Mouse (Mus musculus) intestine, embryonic 15.5 days (tissue): ENCODE results near the gene Shank2. TPM values are rescaled to one million over a fixed set of nuclear protein-coding genes. Genes with fewer than 3 reads are reported as not detected.

ENCODE experiments used
- ATAC-seq: fragments of 200-750 bp; cut with Nextera tagmentation; 2 replicates; pipeline ENCODE4 v1.8.0; 2017; ENCODE audit warnings: moderate TSS enrichment, moderate library complexity
- H3K27ac ChIP-seq: fragments of 300-500 bp; sonication (generic); 2 replicates; pipeline ENCODE4 v1.5.1; 2015; ENCODE audit warnings: mild to moderate bottlenecking, inconsistent platforms
- H3K27me3 ChIP-seq: fragments of 300-500 bp; sonication (generic); replicated peaks from 2 replicates; pipeline ENCODE4 v1.6.1; 2015; ENCODE audit warnings: inconsistent platforms
- H3K36me3 ChIP-seq: fragments of 300-500 bp; sonication (generic); 2 replicates; pipeline ENCODE4 v1.6.1; 2015; ENCODE audit warnings: inconsistent platforms
- H3K4me1 ChIP-seq: fragments of 300-500 bp; sonication (generic); replicated peaks from 2 replicates; pipeline ENCODE4 v1.6.1; 2015; ENCODE audit warnings: inconsistent platforms
- H3K4me2 ChIP-seq: fragments of 300-500 bp; sonication (generic); replicated peaks from 2 replicates; pipeline ENCODE4 v1.6.1; 2015; ENCODE audit warnings: mild to moderate bottlenecking, inconsistent platforms
- H3K4me3 ChIP-seq: fragments of 300-500 bp; sonication (generic); replicated peaks from 2 replicates; pipeline ENCODE4 v1.5.1; 2015; ENCODE audit warnings: inconsistent platforms
- H3K9ac ChIP-seq: fragments of 300-500 bp; sonication (generic); 2 replicates; pipeline ENCODE4 v1.6.1; 2015; ENCODE audit warnings: inconsistent platforms
- H3K9me3 ChIP-seq: fragments of 300-500 bp; sonication (generic); 2 replicates; pipeline ENCODE4 v1.6.1; 2016; ENCODE audit warnings: inconsistent platforms
- WGBS: fragments of 180-500 bp; shearing (Covaris S2); methylation state at CpG from one replicate; pipeline ENCODE4 v1.1.7; 2015; 5-methylcytosine and 5-hydroxymethylcytosine counted together
- polyA plus RNA-seq: library from polyadenylated mRNA; unstranded; fragments of >200 nt; fragmentation: Nextera tagmentation; extraction: Ambion mirVana; gene quantifications from 2 replicates; pipeline ENCODE4 v1.2.1, GENCODE M21; 2015

The Shank2 gene
- polyA plus RNA-seq, 1 experiment from 2014 or later, result 0.99 TPM

DNA sequence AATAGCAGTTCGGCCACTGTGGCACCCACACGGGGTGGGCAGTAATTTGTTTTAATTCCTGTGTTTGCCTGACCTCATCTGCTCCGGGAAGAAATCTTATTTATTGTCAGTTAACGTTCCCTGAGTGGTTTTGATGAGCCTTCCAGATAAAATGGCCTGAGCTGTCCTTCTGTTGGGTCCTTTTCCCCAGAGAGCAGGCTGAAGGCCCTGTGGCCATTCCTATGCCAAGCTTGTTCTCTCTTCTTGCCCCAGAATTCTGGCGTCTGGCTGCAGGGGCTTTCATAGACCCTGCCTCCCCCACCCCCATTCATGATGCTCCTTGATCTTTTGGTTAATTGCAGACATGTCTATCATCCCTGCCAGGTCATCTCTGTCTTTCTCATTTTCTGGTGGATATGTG lies 300.8 kb downstream of the Shank2 start:
- no peak overlapping the region for H3K4me3 ChIP-seq
- no peak overlapping the region for H3K27ac ChIP-seq
- H3K27me3 ChIP-seq, result no peaks in the 10 kb centered on the region
- no peak for ATAC-seq
- H3K4me1 ChIP-seq, result no peaks in the 10 kb centered on the region
- no peak overlapping the region for H3K9ac ChIP-seq
- 67% methylated on average over 5 of the region's 5 CpGs for WGBS
- H3K4me2 ChIP-seq, result no peak overlapping the region
- no peaks in the 10 kb centered on the region for H3K36me3 ChIP-seq
- no peaks in the 10 kb centered on the region for H3K9me3 ChIP-seq

DNA sequence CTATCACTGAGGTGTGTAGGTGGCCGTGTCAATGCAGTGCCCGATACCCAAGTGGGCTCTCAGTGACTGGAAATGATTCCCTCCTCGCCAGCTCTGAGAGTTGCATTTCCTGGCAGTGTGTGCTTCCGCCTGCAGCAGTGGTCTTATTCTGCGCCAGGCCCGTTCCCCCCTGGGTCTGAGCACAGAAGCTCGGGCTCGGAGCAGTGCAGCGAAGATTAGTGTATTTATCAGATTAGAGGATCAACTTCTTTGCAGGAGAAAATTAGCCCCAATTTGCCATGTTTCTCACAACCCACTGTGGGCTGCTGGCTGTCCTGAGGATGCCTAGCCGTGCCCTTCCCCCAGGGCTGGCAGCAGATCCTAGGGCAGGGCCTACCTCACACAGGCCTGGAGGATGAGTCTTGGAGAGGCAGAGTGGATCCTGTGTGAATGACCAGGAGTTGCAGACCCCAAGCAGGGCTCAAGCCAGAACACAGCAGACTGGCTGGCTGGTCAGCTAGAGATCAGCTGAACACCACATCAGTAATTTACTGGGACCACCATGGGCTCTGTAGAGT lies 306.2 kb downstream of the Shank2 start:
- 79% methylated on average over 10 of the region's 10 CpGs for WGBS

DNA sequence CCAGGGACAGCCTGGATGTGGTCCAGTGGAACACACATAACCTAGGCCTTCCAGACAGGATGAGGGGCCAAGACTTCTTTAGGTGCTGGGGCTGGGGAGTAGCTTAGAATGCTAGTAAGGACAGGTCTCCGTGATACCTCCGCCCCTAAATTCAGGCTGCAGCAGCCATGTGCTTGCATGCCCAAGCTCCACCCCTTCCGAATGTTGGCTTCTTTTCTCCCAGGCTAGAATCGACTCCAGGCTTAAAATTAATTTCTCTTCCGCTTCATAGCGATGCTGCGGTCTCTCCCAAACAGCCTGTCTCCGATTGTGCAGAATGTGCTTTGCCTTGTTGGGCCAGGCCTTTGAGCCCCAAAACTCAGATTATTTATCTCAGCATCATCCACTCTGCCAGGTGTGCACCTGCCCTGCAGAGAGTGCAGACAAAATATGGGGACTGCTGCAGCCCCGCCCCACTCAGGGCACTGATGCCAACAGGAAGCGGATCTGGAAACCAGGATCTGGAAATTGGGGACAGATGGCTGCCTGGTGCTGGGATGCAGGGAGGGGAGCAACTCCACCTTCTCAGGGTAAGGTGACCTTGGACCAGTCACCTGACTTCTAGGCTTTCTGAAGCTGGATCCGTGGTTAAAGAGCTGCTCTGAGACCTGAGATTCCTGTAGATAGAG lies 312.8 kb downstream of the Shank2 start:
- no peak overlapping the region for H3K27ac ChIP-seq
- H3K4me2 ChIP-seq, result no peak overlapping the region
- no peaks in the 10 kb centered on the region for H3K4me1 ChIP-seq
- H3K9me3 ChIP-seq, result no peaks in the 10 kb centered on the region
- H3K9ac ChIP-seq, result no peak overlapping the region
- no peaks in the 10 kb centered on the region for H3K27me3 ChIP-seq
- no peak overlapping the region for H3K4me3 ChIP-seq
- no peak for ATAC-seq
- no peaks in the 10 kb centered on the region for H3K36me3 ChIP-seq
- 82% methylated on average over 11 of the region's 11 CpGs for WGBS

More for the DNA sequence above, 306.2 kb downstream of the Shank2 start:
- Histone ChIP-seq H3K27me3 (no peaks in the 10 kb centered on the region), H3K4me3 (no peak overlapping the region), H3K4me2 (no peak overlapping the region), H3K27ac (no peak overlapping the region), H3K9ac (no peak overlapping the region), H3K4me1 (no peaks in the 10 kb centered on the region), H3K9me3 (no peaks in the 10 kb centered on the region), H3K36me3 (no peaks in the 10 kb centered on the region)
- ATAC-seq, result no peak

DNA sequence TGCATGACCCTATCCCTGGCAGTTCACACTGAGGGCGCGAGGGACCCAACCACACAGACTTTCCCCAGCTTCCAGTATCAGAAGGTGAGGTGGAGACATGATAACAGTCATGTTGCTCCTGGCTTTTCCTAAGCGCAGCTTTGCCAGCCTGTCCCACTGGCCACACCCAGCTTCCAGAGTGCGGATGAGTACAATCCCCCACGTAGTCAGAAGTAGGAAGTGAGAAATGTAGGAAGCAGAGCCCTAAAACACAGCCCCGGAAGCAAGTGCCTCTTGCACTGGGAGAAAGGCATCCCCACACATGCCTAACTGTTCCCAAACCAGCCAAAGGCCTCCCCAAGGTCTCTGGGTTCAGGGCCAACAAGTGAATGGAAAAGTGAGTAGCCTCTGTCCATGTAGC lies 314.5 kb downstream of the Shank2 start:
- Histone ChIP-seq H3K9me3 (no peaks in the 10 kb centered on the region), H3K36me3 (no peaks in the 10 kb centered on the region), H3K4me1 (no peaks in the 10 kb centered on the region), H3K27me3 (no peaks in the 10 kb centered on the region), H3K27ac (no peak overlapping the region), H3K4me3 (no peak overlapping the region), H3K9ac (no peak overlapping the region), H3K4me2 (no peak overlapping the region)
- 76% methylated on average over 6 of the region's 6 CpGs for WGBS
- ATAC-seq, result no peak

DNA sequence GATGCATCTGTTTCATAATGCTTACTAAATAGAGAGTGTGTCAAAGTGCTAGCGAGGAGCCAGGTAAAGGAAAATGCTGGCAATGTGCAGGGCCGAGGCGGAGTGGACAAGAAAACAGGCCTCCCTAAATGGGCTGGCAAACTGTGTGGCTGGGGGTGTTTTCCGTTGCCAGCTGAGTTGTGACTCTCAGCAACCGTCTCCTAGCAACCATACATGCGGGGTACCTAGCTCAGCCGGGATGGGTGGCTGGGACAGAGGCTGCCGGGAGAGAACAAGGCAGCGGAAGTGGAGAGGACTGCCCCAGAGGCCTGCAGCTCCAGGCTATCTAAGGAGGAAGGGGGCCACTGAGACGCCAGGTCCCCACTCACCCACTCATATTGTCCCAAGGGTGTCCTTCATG lies 315.1 kb downstream of the Shank2 start:
- no peak overlapping the region for H3K9ac ChIP-seq
- no peaks in the 10 kb centered on the region for H3K27me3 ChIP-seq
- no peaks in the 10 kb centered on the region for H3K36me3 ChIP-seq
- H3K27ac ChIP-seq, result no peak overlapping the region
- H3K4me1 ChIP-seq, result no peaks in the 10 kb centered on the region
- H3K4me3 ChIP-seq, result no peak overlapping the region
- no peaks in the 10 kb centered on the region for H3K9me3 ChIP-seq
- WGBS, result 38% methylated on average over 10 of the region's 10 CpGs
- no peak for ATAC-seq
- H3K4me2 ChIP-seq, result no peak overlapping the region

DNA sequence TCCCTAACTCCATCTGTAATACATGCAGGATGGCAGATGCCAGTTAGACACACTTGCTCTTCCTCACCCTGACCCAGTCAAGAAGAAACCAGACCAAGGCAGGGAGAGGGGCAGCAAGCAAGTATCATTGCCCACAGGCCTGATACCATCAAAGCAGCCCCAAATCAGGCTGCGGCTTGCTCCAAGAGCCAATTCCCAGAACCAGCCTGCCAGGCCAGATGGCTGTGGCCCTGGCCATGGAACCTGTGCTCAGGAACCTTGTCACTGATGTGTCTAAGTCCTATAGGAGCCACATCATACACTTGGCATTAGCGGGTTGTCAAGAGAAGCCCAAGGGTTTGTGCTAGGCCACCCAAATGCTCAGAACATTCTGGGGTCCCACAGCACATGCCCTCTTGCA lies 322.3 kb downstream of the Shank2 start:
- no peak overlapping the region for H3K9ac ChIP-seq
- no peak overlapping the region for H3K4me2 ChIP-seq
- H3K27me3 ChIP-seq, result no peaks in the 10 kb centered on the region
- 91% methylated on average over 2 of the region's 2 CpGs for WGBS
- H3K4me3 ChIP-seq, result no peak overlapping the region
- ATAC-seq, result no peak
- H3K9me3 ChIP-seq, result no peaks in the 10 kb centered on the region
- no peaks in the 10 kb centered on the region for H3K4me1 ChIP-seq
- H3K36me3 ChIP-seq, result no peaks in the 10 kb centered on the region
- no peak overlapping the region for H3K27ac ChIP-seq

DNA sequence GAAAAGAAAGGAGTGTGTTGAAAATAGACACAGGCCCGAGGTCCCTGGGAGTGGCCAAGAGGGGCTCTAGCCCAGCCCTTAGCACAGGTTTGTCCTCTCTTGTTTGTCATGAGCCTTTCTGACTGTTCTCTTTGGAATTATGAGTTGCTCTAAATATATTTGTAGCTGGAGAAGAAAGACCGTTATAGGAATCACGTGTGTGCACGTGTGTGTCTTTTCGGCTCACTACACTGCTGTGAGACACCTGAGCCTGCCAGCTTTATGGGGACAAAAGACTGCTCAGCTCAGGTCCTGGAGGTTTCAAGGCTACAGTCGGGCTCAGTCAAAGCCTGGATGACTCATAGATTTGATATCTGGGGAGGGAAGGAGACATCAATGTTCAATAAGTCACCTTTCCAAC lies 323.1 kb downstream of the Shank2 start:
- Histone ChIP-seq H3K27ac (no peak overlapping the region), H3K4me1 (no peaks in the 10 kb centered on the region), H3K9ac (no peak overlapping the region), H3K4me3 (no peak overlapping the region), H3K4me2 (no peak overlapping the region), H3K27me3 (no peaks in the 10 kb centered on the region), H3K36me3 (no peaks in the 10 kb centered on the region), H3K9me3 (no peaks in the 10 kb centered on the region)
- ATAC-seq, result no peak
- WGBS, result 88% methylated on average over 6 of the region's 6 CpGs

DNA sequence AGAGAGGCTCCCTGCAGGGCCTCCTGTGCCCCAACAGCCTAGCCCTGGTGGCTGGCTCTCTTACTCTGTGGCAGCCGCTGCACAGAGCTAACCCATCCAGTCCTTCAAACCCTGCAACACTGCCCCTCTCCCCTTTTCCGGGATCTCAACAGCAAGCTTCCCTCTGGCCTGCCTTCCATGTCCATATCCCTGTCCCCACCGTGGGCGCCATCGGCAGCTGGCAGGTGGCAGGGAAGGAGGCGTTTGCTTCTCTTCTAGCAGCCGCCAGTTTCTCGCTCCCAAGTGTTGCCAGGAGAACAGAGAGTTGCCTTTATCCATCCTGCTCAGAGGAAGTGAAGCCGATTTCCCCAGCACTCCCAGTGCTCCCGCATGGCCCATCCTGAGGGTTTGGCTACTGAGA lies 323.9 kb downstream of the Shank2 start:
- Histone ChIP-seq H3K9ac (no peak overlapping the region), H3K27ac (no peak overlapping the region), H3K4me1 (no peaks in the 10 kb centered on the region), H3K4me3 (no peak overlapping the region), H3K36me3 (no peaks in the 10 kb centered on the region), H3K9me3 (no peaks in the 10 kb centered on the region), H3K4me2 (no peak overlapping the region), H3K27me3 (no peaks in the 10 kb centered on the region)
- WGBS, result 90% methylated on average over 10 of the region's 10 CpGs
- no peak for ATAC-seq

DNA sequence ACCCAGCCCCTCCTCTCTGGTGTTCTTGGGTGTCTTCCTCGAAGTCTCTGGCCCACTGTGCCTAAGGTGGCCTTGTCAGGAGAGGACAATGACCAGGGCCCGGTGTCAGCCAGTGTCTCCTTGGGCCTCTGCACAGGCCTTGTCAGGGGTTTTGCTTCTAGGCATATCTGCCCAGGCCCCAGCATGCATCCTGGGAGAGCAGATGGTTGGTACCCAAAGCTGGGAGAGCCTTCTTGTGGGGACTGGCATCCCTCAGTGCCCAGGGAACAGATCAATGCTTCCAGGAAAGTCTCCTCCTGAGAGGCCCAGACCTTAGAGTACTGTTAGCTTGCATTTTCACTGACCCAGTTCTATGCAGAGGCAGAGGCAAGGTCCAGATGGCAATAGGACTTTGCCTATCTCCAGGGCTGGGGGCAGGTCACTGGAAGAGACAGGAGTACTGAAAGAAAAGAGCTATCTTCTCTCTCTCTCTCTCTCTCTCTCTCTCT lies 327.7 kb downstream of the Shank2 start:
- H3K9ac ChIP-seq, result no peak overlapping the region
- no peaks in the 10 kb centered on the region for H3K36me3 ChIP-seq
- WGBS, result 54% methylated on average over 2 of the region's 2 CpGs
- H3K4me1 ChIP-seq, result no peaks in the 10 kb centered on the region
- no peak for ATAC-seq
- H3K4me2 ChIP-seq, result no peak overlapping the region
- no peak overlapping the region for H3K4me3 ChIP-seq
- H3K27me3 ChIP-seq, result no peaks in the 10 kb centered on the region
- no peaks in the 10 kb centered on the region for H3K9me3 ChIP-seq
- no peak overlapping the region for H3K27ac ChIP-seq

DNA sequence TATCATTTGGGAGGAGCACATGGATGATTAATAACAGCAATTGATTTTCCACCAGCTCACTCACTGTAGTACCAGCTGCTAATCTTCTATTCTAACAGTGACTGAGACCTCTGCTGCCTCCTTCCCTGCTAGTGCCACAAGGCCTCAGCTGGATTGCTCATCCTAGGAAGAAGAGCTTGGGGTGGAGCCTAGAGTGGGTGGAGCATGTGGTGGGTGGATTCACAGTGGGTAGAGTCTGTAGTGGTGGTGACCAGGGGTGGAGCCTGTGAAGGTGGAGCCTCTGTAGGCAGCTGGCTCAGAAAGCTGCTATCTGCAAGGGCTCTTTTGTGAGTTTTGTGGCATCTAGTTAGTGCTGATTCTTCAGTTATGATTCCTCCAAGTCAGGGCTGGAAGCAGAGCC lies 334.9 kb downstream of the Shank2 start:
- Histone ChIP-seq H3K27me3 (no peaks in the 10 kb centered on the region), H3K4me2 (no peak overlapping the region), H3K36me3 (no peaks in the 10 kb centered on the region), H3K4me3 (no peak overlapping the region), H3K9ac (no peak overlapping the region), H3K27ac (no peak overlapping the region), H3K4me1 (no peaks in the 10 kb centered on the region), H3K9me3 (no peaks in the 10 kb centered on the region)
- ATAC-seq, result no peak

DNA sequence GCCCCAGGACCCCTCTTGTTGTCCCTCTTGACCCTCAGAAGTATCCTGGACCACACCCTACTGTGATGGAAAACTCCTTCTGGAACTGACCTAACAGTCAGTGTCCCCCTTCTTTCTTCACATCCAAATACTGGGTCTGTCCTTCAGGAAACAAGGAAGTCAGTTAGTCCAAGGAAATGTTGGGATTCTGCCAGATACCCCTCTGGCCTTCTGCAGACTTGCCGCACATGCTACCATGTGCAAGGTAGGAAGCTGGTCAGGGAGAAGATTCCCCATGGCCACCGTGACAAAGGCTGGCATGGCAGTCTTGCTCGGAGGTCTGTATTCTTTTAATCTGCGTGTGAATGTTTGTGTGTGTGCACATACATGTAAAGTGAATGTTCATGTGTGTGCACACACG lies 337.0 kb downstream of the Shank2 start:
- Histone ChIP-seq H3K4me1 (no peaks in the 10 kb centered on the region), H3K27me3 (no peaks in the 10 kb centered on the region), H3K4me2 (no peak overlapping the region), H3K4me3 (no peak overlapping the region), H3K9me3 (no peaks in the 10 kb centered on the region), H3K9ac (no peak overlapping the region), H3K36me3 (no peaks in the 10 kb centered on the region), H3K27ac (no peak overlapping the region)
- ATAC-seq, result no peak
- 90% methylated on average over 5 of the region's 5 CpGs for WGBS

DNA sequence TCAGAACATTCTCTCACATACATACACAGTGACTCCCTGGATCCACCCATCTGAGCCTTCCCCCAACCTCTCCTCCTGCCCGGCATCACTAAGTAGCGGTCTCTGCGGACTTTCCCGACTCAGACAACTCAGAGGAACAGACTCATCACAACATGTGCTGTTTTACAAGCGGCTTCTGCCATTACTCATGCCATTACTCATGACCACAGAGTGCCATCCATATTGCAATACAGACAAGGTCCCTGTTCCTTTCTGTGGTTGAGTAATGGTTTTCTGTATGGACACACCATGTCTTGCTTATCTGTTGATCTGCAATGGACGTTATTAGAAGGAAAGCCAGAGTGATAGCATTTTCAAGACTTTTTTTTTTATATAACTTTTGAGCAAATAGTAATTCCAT lies 338.6 kb downstream of the Shank2 start:
- no peak overlapping the region for H3K27ac ChIP-seq
- H3K36me3 ChIP-seq, result no peaks in the 10 kb centered on the region
- H3K9me3 ChIP-seq, result no peaks in the 10 kb centered on the region
- no peak overlapping the region for H3K4me3 ChIP-seq
- no peak overlapping the region for H3K4me2 ChIP-seq
- no peak overlapping the region for H3K9ac ChIP-seq
- H3K4me1 ChIP-seq, result no peaks in the 10 kb centered on the region
- no peak for ATAC-seq
- H3K27me3 ChIP-seq, result no peaks in the 10 kb centered on the region
- WGBS, result 72% methylated on average over 6 of the region's 6 CpGs

DNA sequence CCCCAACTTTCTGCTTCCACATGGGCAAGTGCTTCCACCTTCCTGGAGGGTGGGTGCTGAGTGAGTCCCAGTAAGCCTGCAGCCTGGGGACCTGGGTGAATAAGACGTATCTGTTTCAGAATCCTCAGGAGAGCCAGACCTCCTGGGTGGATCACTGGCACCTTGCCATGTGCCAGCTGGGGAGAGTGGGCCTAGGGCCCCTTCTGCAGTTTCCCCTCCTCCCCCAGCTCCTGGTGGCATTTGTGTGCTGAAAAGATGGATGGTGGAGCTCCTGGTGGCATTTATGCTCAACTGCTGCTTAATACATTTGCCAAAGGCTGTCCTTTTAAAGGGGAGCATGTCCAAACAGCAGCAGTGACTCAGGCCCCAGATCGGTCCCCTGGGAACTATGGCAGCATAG lies 364.4 kb downstream of the Shank2 start:
- no peak overlapping the region for H3K4me2 ChIP-seq
- no peaks in the 10 kb centered on the region; the same call in 1 of the 2 replicates for H3K4me1 ChIP-seq
- H3K27ac ChIP-seq, result no peak overlapping the region
- ATAC-seq, result no peak
- H3K27me3 ChIP-seq, result no peaks in the 10 kb centered on the region
- no peaks in the 10 kb centered on the region for H3K9me3 ChIP-seq
- no peaks in the 10 kb centered on the region for H3K36me3 ChIP-seq
- 68% methylated on average over 2 of the region's 2 CpGs for WGBS
- H3K4me3 ChIP-seq, result no peak overlapping the region
- H3K9ac ChIP-seq, result no peak overlapping the region
